Mouse (Mus musculus): ENCODE measurements around the gene Rhebl1. TPM values are rescaled to one million over a fixed set of nuclear protein-coding genes. Genes with fewer than 3 reads are reported as not detected.

Rhebl1 gene
- polyA plus RNA-seq, 1 experiment from 2014 or later: 6.5 TPM

DNA sequence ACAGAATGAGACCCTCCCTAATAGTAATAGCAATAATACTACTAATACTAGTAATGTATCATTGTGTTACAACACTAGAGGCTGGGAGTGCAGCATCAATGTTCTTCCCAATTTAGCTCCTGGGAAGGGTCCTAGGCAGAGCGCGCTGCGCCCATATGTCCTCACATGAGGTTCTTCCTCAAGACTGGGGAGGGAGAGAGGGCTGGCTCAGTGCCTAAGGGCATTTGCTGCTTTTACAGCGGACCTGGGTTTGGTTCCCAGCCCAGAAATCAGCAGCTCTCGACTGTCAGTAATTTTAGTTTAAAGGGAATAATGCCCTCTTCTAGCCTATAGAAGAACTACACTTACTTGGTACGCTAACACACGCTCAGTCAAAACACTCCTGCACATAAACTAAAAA, 6.8 kb downstream of the Rhebl1 start:
- 81% methylated on average over 7 of the region's 7 CpGs for WGBS (ENCODE audit: insufficient replicate concordance)
- Histone ChIP-seq H3K4me2 (no peak overlapping the region), H3K9ac (ENCODE audit: low read depth, low read length) (no peak overlapping the region), H3K27me3 (ENCODE audit: control insufficient read depth, insufficient read depth, low read length) (no peaks in the 10 kb centered on the region; the same call in 1 of the 2 replicates), H3K36me3 (ENCODE audit: control insufficient read depth, insufficient read depth, low read length) (no peaks in the 10 kb centered on the region), H3K27ac (ENCODE audit: low read depth, low read length) (no peak overlapping the region), H3K4me3 (ENCODE audit: low read depth, low read length) (no peak overlapping the region), H3K9me3 (replicated peaks; ENCODE audit: control insufficient read depth, low read length) (no peaks in the 10 kb centered on the region), H3K4me1 (ENCODE audit: control insufficient read depth, insufficient read depth, low read length) (no peaks in the 10 kb centered on the region)
- ATAC-seq (replicated peaks; ENCODE audit: insufficient number of reproducible peaks, low FRiP score, low TSS enrichment): no peak

DNA sequence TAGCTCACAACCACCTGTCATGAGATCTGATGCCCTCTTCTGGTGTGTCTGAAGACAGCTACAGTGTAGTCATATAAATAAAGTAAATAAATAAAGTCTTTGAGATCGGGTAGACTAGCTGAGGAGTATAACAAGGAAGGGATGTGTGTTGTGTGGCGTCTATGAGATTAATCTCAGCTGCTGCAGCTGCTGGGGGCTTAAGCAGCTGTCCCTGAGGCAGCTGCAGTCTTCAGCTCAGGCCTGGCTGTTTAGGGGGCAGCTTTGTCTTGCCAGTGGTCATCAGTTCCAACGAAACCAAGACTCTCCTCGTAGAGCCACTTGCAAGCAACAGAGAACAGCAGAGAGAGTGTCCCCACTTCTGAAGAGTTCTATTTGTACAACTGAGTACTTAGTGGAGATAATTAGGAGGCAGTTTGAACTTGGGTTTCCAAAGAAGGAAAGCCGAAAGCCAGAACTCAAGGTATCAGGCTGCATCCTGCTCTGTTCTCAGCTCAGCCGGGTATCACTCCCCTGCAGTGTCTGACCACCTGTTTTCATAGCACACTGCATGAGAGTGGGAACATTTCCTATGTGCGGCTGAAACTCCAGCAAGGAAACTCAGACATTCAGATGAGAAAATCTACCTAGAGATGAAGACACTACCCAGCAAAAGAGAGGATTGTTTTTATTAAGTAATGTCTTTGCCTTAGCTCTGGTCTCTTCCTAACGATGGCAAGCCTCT, 7.5 kb downstream of the Rhebl1 start:
- no peak overlapping the region for H3K27ac ChIP-seq (ENCODE audit: low read depth, low read length)
- H3K9me3 ChIP-seq (replicated peaks; ENCODE audit: control insufficient read depth, low read length): no peaks in the 10 kb centered on the region
- no peak overlapping the region for H3K4me3 ChIP-seq (ENCODE audit: low read depth, low read length)
- no peak overlapping the region for H3K9ac ChIP-seq (ENCODE audit: low read depth, low read length)
- peaks cover 1% of the 10 kb centered on the region; the same call in 1 of the 2 replicates for H3K4me1 ChIP-seq (ENCODE audit: control insufficient read depth, insufficient read depth, low read length)
- H3K27me3 ChIP-seq (ENCODE audit: control insufficient read depth, insufficient read depth, low read length): no peaks in the 10 kb centered on the region; the same call in 1 of the 2 replicates
- no peaks in the 10 kb centered on the region for H3K36me3 ChIP-seq (ENCODE audit: control insufficient read depth, insufficient read depth, low read length)
- 59% methylated on average over 8 of the region's 8 CpGs for WGBS (ENCODE audit: insufficient replicate concordance)
- H3K4me2 ChIP-seq: no peak overlapping the region
- ATAC-seq (replicated peaks; ENCODE audit: insufficient number of reproducible peaks, low FRiP score, low TSS enrichment): no peak

DNA sequence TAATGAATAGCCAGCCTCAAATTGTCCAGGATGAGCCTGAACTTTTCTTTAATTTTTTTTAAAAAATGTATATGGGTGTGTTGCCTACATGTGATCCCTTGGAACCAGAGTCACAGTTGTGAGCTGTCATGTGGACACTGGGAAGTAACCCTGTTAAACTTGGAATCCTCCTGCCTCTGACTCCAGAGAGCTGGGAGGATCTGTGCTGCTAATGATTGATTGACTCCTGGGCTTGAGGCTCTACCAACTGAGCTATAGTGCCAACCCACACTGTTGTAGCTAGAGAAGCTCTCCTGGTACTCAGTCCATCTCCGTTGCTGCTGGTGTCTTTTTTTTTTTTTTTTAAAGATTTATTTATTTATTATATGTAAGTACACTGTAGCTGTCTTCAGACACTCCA, 10.2 kb downstream of the Rhebl1 start:
- Histone ChIP-seq H3K36me3 (ENCODE audit: control insufficient read depth, insufficient read depth, low read length) (no peaks in the 10 kb centered on the region), H3K9ac (ENCODE audit: low read depth, low read length) (no peak overlapping the region), H3K9me3 (replicated peaks; ENCODE audit: control insufficient read depth, low read length) (no peaks in the 10 kb centered on the region), H3K4me3 (ENCODE audit: low read depth, low read length) (no peak overlapping the region), H3K27ac (ENCODE audit: low read depth, low read length) (no peak overlapping the region), H3K4me1 (ENCODE audit: control insufficient read depth, insufficient read depth, low read length) (peaks cover 10% of the 10 kb centered on the region; the same call in 1 of the 2 replicates), H3K27me3 (ENCODE audit: control insufficient read depth, insufficient read depth, low read length) (no peaks in the 10 kb centered on the region), H3K4me2 (no peak overlapping the region)
- 63% methylated on average over 1 of the region's 1 CpGs for WGBS (ENCODE audit: insufficient replicate concordance)
- no peak for ATAC-seq (replicated peaks; ENCODE audit: insufficient number of reproducible peaks, low FRiP score, low TSS enrichment)

DNA sequence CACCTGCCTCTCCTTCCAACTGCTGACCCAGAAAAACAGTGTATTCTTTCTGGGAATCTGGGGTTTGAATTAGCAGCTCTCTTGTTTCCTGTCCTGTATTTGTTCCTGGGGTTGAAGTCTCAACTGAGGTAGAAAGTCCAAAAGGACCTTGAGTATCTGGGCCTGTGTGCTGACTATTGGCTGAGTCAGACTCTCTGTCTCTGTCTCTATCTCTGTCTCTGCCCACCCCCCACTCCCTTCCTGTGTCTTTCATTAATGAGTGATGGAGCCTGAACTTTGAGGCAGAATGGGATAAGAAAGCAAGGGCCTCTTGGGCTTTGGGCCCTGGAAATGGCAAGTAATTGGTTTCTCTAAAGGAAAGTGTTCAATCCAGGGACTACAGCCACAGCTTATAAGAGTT, 10.7 kb downstream of the Rhebl1 start:
- Histone ChIP-seq H3K27me3 (ENCODE audit: control insufficient read depth, insufficient read depth, low read length) (no peaks in the 10 kb centered on the region), H3K4me3 (ENCODE audit: low read depth, low read length) (no peak overlapping the region), H3K4me2 (no peak overlapping the region)

DNA sequence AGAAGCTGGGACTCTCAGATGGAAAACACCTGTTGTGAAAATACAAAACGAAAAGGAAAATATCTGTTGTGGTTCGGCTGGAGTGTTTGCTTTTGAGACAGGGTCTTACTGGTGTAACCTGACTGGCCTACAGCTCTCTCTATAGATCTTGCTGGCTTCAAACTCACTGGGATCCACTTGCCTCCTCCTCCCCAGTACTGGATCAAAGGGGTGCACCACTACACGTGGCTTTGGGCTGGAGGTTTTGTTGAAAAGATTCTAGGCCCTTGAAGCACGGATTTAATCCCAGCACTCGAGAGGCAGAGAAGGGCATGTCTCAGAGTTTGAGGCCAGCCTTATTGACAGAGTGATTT, 12.7 kb downstream of the Rhebl1 start:
- Histone ChIP-seq H3K27me3 (ENCODE audit: control insufficient read depth, insufficient read depth, low read length) (no peaks in the 10 kb centered on the region), H3K9ac (ENCODE audit: low read depth, low read length) (no peak overlapping the region), H3K4me1 (ENCODE audit: control insufficient read depth, insufficient read depth, low read length) (peaks cover 10% of the 10 kb centered on the region; the same call in 1 of the 2 replicates), H3K4me2 (peak overlapping the region; percentile 89), H3K27ac (ENCODE audit: low read depth, low read length) (no peak overlapping the region), H3K36me3 (ENCODE audit: control insufficient read depth, insufficient read depth, low read length) (no peaks in the 10 kb centered on the region), H3K9me3 (replicated peaks; ENCODE audit: control insufficient read depth, low read length) (no peaks in the 10 kb centered on the region), H3K4me3 (ENCODE audit: low read depth, low read length) (peak overlapping the region; percentile 68)
- 15% methylated on average over 5 of the region's 5 CpGs for WGBS (ENCODE audit: insufficient replicate concordance)
- ATAC-seq (replicated peaks; ENCODE audit: insufficient number of reproducible peaks, low FRiP score, low TSS enrichment): no peak

More for the DNA sequence above, 10.7 kb downstream of the Rhebl1 start:
- Histone ChIP-seq H3K36me3 (ENCODE audit: control insufficient read depth, insufficient read depth, low read length) (no peaks in the 10 kb centered on the region), H3K9ac (ENCODE audit: low read depth, low read length) (no peak overlapping the region), H3K4me1 (ENCODE audit: control insufficient read depth, insufficient read depth, low read length) (peaks cover 10% of the 10 kb centered on the region; the same call in 1 of the 2 replicates), H3K9me3 (replicated peaks; ENCODE audit: control insufficient read depth, low read length) (no peaks in the 10 kb centered on the region), H3K27ac (ENCODE audit: low read depth, low read length) (no peak overlapping the region)
- no peak for ATAC-seq (replicated peaks; ENCODE audit: insufficient number of reproducible peaks, low FRiP score, low TSS enrichment)

DNA sequence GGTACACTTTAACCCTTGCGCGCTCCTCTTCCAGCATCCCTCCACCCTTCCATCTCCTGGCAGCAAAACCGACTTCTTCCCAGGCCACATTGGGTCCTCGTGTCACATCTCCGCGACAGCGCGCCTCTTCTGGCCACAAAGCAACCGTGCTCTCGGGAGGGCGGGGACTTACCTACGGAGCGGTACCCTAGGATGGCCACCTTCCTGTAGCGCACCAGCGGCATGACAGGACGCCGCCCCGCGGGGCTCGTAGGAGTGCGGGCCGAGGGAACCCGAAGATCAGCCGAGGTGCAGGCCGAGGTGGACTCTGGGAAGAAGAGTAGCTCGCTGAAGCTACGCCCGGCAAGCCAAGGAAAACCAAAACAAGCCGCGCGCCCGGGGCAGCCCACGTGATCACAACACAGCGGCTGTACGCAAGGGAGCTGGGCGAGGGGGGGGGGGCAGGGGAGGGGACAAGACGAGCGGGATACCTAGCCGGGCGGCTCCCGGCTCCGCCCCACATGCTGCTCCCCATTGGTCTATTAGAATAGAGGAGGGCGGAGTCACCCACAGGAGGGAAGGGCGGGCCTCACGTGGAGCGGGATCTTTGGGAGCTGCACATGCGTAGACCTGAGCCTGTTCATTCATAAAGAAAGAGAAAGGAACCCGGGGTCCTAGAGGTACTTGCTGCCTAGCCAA, 13.2 kb downstream of the Rhebl1 start:
- peak overlapping the region; percentile 89 for H3K4me2 ChIP-seq
- H3K9ac ChIP-seq (ENCODE audit: low read depth, low read length): peak overlapping the region; percentile 76
- no peaks in the 10 kb centered on the region for H3K36me3 ChIP-seq (ENCODE audit: control insufficient read depth, insufficient read depth, low read length)
- H3K4me1 ChIP-seq (ENCODE audit: control insufficient read depth, insufficient read depth, low read length): peaks cover 10% of the 10 kb centered on the region; the same call in 1 of the 2 replicates
- no peaks in the 10 kb centered on the region for H3K9me3 ChIP-seq (replicated peaks; ENCODE audit: control insufficient read depth, low read length)
- H3K27me3 ChIP-seq (ENCODE audit: control insufficient read depth, insufficient read depth, low read length): no peaks in the 10 kb centered on the region
- peak overlapping the region; percentile 75 for H3K27ac ChIP-seq (ENCODE audit: low read depth, low read length)
- peak overlapping the region; percentile 68 for H3K4me3 ChIP-seq (ENCODE audit: low read depth, low read length)
- under 1% methylated on average over 48 of the region's 48 CpGs for WGBS (ENCODE audit: insufficient replicate concordance)
- peak; percentile 96 for ATAC-seq (replicated peaks; ENCODE audit: insufficient number of reproducible peaks, low FRiP score, low TSS enrichment)

DNA sequence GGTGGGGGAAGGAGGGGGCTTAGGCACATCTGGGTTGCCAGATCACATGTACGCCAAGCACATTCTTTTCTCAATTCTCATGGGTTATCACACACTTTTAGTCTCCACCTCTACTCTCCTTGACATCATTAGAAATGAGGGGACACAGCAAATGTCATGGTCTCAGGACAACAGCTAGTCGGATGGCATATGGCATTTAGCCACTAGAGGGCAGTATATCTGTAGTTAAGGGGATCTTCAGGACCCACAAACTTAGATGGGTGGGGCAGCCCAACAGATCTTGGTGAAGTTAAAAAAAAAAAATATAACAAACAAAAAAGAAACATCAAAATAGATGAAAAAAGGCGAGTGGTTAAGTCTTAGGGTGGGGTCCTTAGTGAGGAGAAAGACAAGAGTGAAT, 17.0 kb downstream of the Rhebl1 start:
- no peak overlapping the region for H3K9ac ChIP-seq (ENCODE audit: low read depth, low read length)
- H3K36me3 ChIP-seq (ENCODE audit: control insufficient read depth, insufficient read depth, low read length): no peaks in the 10 kb centered on the region
- H3K4me3 ChIP-seq (ENCODE audit: low read depth, low read length): no peak overlapping the region
- WGBS (ENCODE audit: insufficient replicate concordance): 20% methylated on average over 3 of the region's 3 CpGs
- peaks cover 14% of the 10 kb centered on the region for H3K4me1 ChIP-seq (ENCODE audit: control insufficient read depth, insufficient read depth, low read length)
- no peak overlapping the region for H3K27ac ChIP-seq (ENCODE audit: low read depth, low read length)
- no peak overlapping the region for H3K4me2 ChIP-seq
- no peak for ATAC-seq (replicated peaks; ENCODE audit: insufficient number of reproducible peaks, low FRiP score, low TSS enrichment)
- no peaks in the 10 kb centered on the region for H3K27me3 ChIP-seq (ENCODE audit: control insufficient read depth, insufficient read depth, low read length)
- no peaks in the 10 kb centered on the region for H3K9me3 ChIP-seq (replicated peaks; ENCODE audit: control insufficient read depth, low read length)

DNA sequence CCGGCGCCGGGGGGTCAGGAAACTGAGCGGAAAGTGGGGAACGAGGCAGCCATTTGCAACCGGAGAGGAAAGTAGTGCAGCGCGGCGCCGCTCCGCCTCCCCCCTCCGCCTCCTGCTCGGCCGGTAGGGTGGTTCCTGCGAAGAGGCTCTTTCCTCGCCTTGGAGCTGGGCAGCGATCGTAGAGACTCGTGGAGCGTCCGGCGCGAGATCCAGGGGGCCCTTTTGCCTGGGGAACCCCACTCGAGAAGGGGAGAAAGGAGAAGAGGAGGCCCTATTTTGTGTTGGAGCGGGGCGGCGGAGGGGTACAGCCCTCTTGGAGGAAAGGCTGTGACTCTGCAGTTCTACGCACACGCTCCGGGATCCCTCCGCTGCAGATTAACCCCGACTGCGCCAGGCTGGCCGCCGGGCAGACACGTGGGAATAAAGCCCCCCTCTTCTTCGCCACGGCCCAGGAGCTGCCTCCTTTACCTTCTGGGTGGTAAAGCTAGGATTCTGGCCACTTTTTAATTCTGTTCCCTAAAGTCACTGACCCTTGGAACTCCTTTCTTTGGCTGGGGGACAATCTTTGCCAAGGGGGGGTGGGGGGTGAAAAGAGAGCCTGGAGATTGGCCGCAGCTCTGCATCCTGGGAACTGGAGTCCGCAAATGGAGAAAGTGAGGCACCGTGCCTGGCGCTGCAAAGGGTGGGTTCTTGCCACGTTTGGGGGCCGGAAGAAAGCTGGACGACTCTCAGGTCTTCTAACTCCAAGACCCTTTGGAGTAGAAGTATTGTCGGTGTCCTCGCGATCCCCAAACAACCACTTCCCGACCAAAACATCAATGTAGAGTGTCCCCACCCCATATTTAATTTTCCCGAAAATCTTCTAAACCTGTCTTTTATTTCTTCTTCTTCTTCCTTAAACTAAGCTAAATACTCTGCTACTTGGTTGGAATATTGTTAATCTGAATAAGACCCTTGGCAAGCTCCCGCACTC, 22.1 kb downstream of the Rhebl1 start:
- ATAC-seq (replicated peaks; ENCODE audit: insufficient number of reproducible peaks, low FRiP score, low TSS enrichment): peak; percentile 78

More for the DNA sequence above, 22.1 kb downstream of the Rhebl1 start:
- H3K9ac ChIP-seq (ENCODE audit: low read depth, low read length): peak overlapping the region; percentile 100
- H3K27ac ChIP-seq (ENCODE audit: low read depth, low read length): peak overlapping the region; percentile 98
- no peaks in the 10 kb centered on the region for H3K9me3 ChIP-seq (replicated peaks; ENCODE audit: control insufficient read depth, low read length)
- WGBS (ENCODE audit: insufficient replicate concordance): 2% methylated on average over 48 of the region's 51 CpGs
- H3K36me3 ChIP-seq (ENCODE audit: control insufficient read depth, insufficient read depth, low read length): no peaks in the 10 kb centered on the region
- peak overlapping the region; percentile 99 for H3K4me3 ChIP-seq (ENCODE audit: low read depth, low read length)
- H3K4me2 ChIP-seq: peak overlapping the region; percentile 99
- H3K4me1 ChIP-seq (ENCODE audit: control insufficient read depth, insufficient read depth, low read length): peaks cover 31% of the 10 kb centered on the region
- no peaks in the 10 kb centered on the region for H3K27me3 ChIP-seq (ENCODE audit: control insufficient read depth, insufficient read depth, low read length)

Data from heart, embryonic 11.5 days (tissue).